In the genomic region with DNA sequence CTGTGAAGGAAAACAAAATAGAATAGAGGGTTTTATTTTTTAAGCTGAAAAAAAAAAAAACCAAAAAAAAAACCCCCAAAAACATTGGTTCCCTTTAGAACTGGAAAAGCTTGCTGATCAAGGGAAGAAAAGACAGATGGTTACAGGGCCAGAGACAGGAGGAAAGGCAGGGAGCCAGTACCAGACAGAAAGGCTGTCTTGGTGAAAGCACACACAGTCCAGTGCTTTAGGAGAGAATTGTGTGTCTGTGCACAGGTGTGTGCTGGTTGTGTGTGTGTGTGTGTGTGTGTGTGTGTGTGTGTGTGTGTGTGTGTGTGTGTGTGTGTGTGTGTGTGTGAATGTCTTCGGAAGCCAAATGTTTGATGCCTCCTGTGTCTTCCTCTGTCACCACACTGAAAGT, we compare ENCODE assay signal across 17 mouse cellular contexts. TPM values are rescaled to one million over a fixed set of nuclear protein-coding genes. Genes with fewer than 3 reads are reported as not detected.
DNase-seq lines count a peak whose midpoint lies in the region; ATAC-seq and TF ChIP-seq lines count a peak whose summit lies in the region.
"Had no signal": no experiment of that assay in that cellular context is flagged by ENCODE, and none has a peak within 500 bp of the region (broad histone marks: within the 10 kb centered on the region; RNA-seq: fewer than 3 reads in every experiment).

No protein-coding gene starts in this region.

- DNase-seq in layer of hippocampus, adult 2 months (ENCODE audit: low spot score in 2 of 2), result peak; percentile 53
- DNase-seq in layer of hippocampus, adult 9-10 months (ENCODE audit: low spot score), result no peak
- peak; percentile 26 to 62 for DNase-seq in cerebellum, adult 2 months
- DNase-seq in telencephalon, adult 2 months (ENCODE audit: low read depth, low spot score), result peak; percentile 49
- DNase-seq in ovary, postnatal 36 days (ENCODE audit: low spot score), result no peak
- DNase-seq: adrenal gland, adult 8-10 months; heart, adult 18-20 months; kidney, postnatal 10 days; thymus, postnatal 4 days had no signal

- ATAC-seq in forebrain, embryonic 15.5 days (replicated peaks), result peak; percentile 79
- no peak for ATAC-seq in kidney, embryonic 16.5 days (ENCODE audit: low FRiP score, low TSS enrichment)
- ATAC-seq: intestine, embryonic 15.5 days had no signal

- peaks cover 6% of the 10 kb centered on the region; the same call in 1 of the 2 replicates for H3K4me1 ChIP-seq in cerebellum, adult 2 months (ENCODE audit: control insufficient read depth, insufficient read depth, low read length)
- H3K4me1 ChIP-seq in forebrain, embryonic 15.5 days, result peaks cover 6% of the 10 kb centered on the region; the same call in 1 of the 2 replicates
- no peaks in the 10 kb centered on the region for H3K4me1 ChIP-seq in kidney, embryonic 16.5 days (ENCODE audit: insufficient read depth, low read length)
- H3K4me1 ChIP-seq: hindbrain, embryonic 12.5 days; intestine, embryonic 15.5 days; limb, embryonic 13.5 days; midbrain, embryonic 10.5 days; neural tube, embryonic 15.5 days had no signal

- H3K36me3 ChIP-seq in forebrain, embryonic 15.5 days, result no peaks in the 10 kb centered on the region
- H3K36me3 ChIP-seq in kidney, embryonic 16.5 days (ENCODE audit: insufficient read depth, low read length), result no peaks in the 10 kb centered on the region
- H3K36me3 ChIP-seq: intestine, embryonic 15.5 days; limb, embryonic 13.5 days; midbrain, embryonic 10.5 days; neural tube, embryonic 15.5 days had no signal

- TF ChIP-seq POLR2A in cerebellum, adult 2 months (IDR thresholded peaks at IDR 0.05; ENCODE audit: borderline replicate concordance, insufficient read depth, low read length), result no peak

- no peak overlapping the region for H3K4me3 ChIP-seq in layer of hippocampus, adult 2 months
- H3K4me3 ChIP-seq in cerebellum, adult 2 months (replicated peaks; ENCODE audit: insufficient read depth, low read depth, low read length), result no peak overlapping the region
- no peak overlapping the region for H3K4me3 ChIP-seq in forebrain, embryonic 15.5 days
- no peak overlapping the region for H3K4me3 ChIP-seq in kidney, embryonic 16.5 days (ENCODE audit: low read length)
- H3K4me3 ChIP-seq: hindbrain, embryonic 12.5 days; intestine, embryonic 15.5 days; limb, embryonic 13.5 days; midbrain, embryonic 10.5 days; neural tube, embryonic 15.5 days had no signal

- no peak overlapping the region for H3K4me2 ChIP-seq in forebrain, embryonic 15.5 days (replicated peaks)
- no peak overlapping the region for H3K4me2 ChIP-seq in kidney, embryonic 16.5 days (replicated peaks; ENCODE audit: low read depth, low read length)
- H3K4me2 ChIP-seq: hindbrain, embryonic 12.5 days; intestine, embryonic 15.5 days; limb, embryonic 13.5 days; neural tube, embryonic 15.5 days had no signal

- H3K9me3 ChIP-seq in forebrain, embryonic 15.5 days, result no peaks in the 10 kb centered on the region
- no peaks in the 10 kb centered on the region for H3K9me3 ChIP-seq in kidney, embryonic 16.5 days (ENCODE audit: low read length)
- H3K9me3 ChIP-seq: hindbrain, embryonic 12.5 days; intestine, embryonic 15.5 days; midbrain, embryonic 10.5 days; neural tube, embryonic 15.5 days had no signal

- H3K9ac ChIP-seq in forebrain, embryonic 15.5 days (replicated peaks), result no peak overlapping the region
- H3K9ac ChIP-seq in kidney, embryonic 16.5 days (replicated peaks; ENCODE audit: low read length), result no peak overlapping the region
- H3K9ac ChIP-seq: hindbrain, embryonic 12.5 days; intestine, embryonic 15.5 days; limb, embryonic 13.5 days; neural tube, embryonic 15.5 days had no signal

- H3K27ac ChIP-seq in layer of hippocampus, adult 2 months, result peak overlapping the region; percentile 89
- peak overlapping the region; percentile 62; the same call in 1 of the 2 replicates for H3K27ac ChIP-seq in cerebellum, adult 2 months (ENCODE audit: insufficient read depth, low read length)
- H3K27ac ChIP-seq in forebrain, embryonic 15.5 days (replicated peaks), result peak overlapping the region; percentile 61
- no peak overlapping the region for H3K27ac ChIP-seq in kidney, embryonic 16.5 days (ENCODE audit: low read length)
- H3K27ac ChIP-seq: hindbrain, embryonic 12.5 days; intestine, embryonic 15.5 days; limb, embryonic 13.5 days; midbrain, embryonic 10.5 days; neural tube, embryonic 15.5 days; stomach, postnatal 0 days had no signal

- 43% methylated on average over 1 of the region's 1 CpGs for WGBS in cerebellum, adult 2 months
- 100% methylated on average over 1 of the region's 1 CpGs for WGBS in forebrain, embryonic 15.5 days
- 91% methylated on average over 1 of the region's 1 CpGs for WGBS in kidney, embryonic 16.5 days

- no peak for TF ChIP-seq CTCF in layer of hippocampus, adult 2 months (conservative IDR thresholded peaks at IDR 0.05)
- TF ChIP-seq CTCF in cerebellum, adult 2 months (IDR thresholded peaks at IDR 0.05; ENCODE audit: borderline replicate concordance, insufficient read depth, low read depth, low read length), result no peak

- H3K27me3 ChIP-seq in cerebellum, adult 2 months (ENCODE audit: control insufficient read depth, insufficient read depth, low read length), result no peaks in the 10 kb centered on the region
- no peaks in the 10 kb centered on the region for H3K27me3 ChIP-seq in forebrain, embryonic 15.5 days
- H3K27me3 ChIP-seq in kidney, embryonic 16.5 days (ENCODE audit: insufficient read depth, low read length), result no peaks in the 10 kb centered on the region
- H3K27me3 ChIP-seq: hindbrain, embryonic 12.5 days; intestine, embryonic 15.5 days; limb, embryonic 13.5 days; neural tube, embryonic 15.5 days had no signal

RNA-seq across cellular contexts. Expression of gene Sypl, which starts 28.9 kb away (rescaled TPM):
- 10 to 100 TPM; 44.1 to 46.0 TPM for total RNA-seq in layer of hippocampus, adult 2 months (2021)
- 53.6 and 54.7 TPM in 2 replicates for polyA plus RNA-seq in cerebellum, adult 2 months (2012; rRNA removed)
- polyA plus RNA-seq in forebrain, embryonic 15.5 days (2015; fragmentation: Nextera tagmentation; extraction: Ambion mirVana), result 39.8 TPM in 2 replicates
- 142 and 145 TPM in 2 replicates for polyA plus RNA-seq in kidney, embryonic 16.5 days (2015; fragmentation: Nextera tagmentation; extraction: Ambion mirVana)

Comparison
In these comparisons a context has a peak if more than half of its experiments do, and no peak if none do; other contexts are left out.
1. DNase-seq: peak in layer of hippocampus, adult 2 months (2 of 2), cerebellum, adult 2 months (2 of 2) and telencephalon, adult 2 months (single experiment); none in layer of hippocampus, adult 9-10 months (single experiment) and ovary, postnatal 36 days (single experiment).